Mouse (Mus musculus) lung, postnatal 0 days (tissue): Measurements from ENCODE around the gene Msh4. TPM values are rescaled to one million over a fixed set of nuclear protein-coding genes. Genes with fewer than 3 reads are reported as not detected.

Source experiments
- ATAC-seq: fragments of 200-750 bp; cut with Nextera tagmentation; 2 replicates; pipeline ENCODE4 v1.8.0; 2017; ENCODE audit warnings: moderate library complexity
- DNase-seq: peaks from one replicate; pipeline ENCODE4 v3.0.0-alpha.2; 2016; ENCODE audit warnings: low spot score
- H3K27ac ChIP-seq: fragments of 300-500 bp; sonication (generic); 2 replicates; pipeline ENCODE4 v1.5.1; 2014; ENCODE audit warnings: antibody characterized with exemption, mild to moderate bottlenecking, low read length, mixed read lengths
- H3K27me3 ChIP-seq: fragments of 300-500 bp; sonication (generic); replicated peaks from 2 replicates; pipeline ENCODE4 v1.6.1; 2014; ENCODE audit warnings: low read length, mixed read lengths; ENCODE audit not compliant: insufficient read depth
- H3K36me3 ChIP-seq: fragments of 300-500 bp; sonication (generic); 2 replicates; pipeline ENCODE4 v1.6.1; 2014; ENCODE audit warnings: low read length, mixed read lengths; ENCODE audit not compliant: insufficient read depth
- H3K4me1 ChIP-seq: fragments of 300-500 bp; sonication (generic); 2 replicates; pipeline ENCODE4 v1.6.1; 2014; ENCODE audit warnings: antibody characterized with exemption, low read depth, low read length, mixed read lengths; ENCODE audit not compliant: insufficient read depth
- H3K4me2 ChIP-seq: fragments of 300-500 bp; sonication (generic); replicated peaks from 2 replicates; pipeline ENCODE4 v1.6.1; 2014; ENCODE audit warnings: low read depth, mild to moderate bottlenecking, low read length, moderate library complexity, mixed read lengths
- H3K4me3 ChIP-seq: fragments of 300-500 bp; sonication (generic); 2 replicates; pipeline ENCODE4 v1.5.1; 2014; ENCODE audit warnings: low read depth, low read length
- H3K9ac ChIP-seq: fragments of 300-500 bp; sonication (generic); replicated peaks from 2 replicates; pipeline ENCODE4 v1.6.1; 2014; ENCODE audit warnings: low read depth, mild to moderate bottlenecking
- H3K9me3 ChIP-seq: fragments of 300-500 bp; sonication (generic); 2 replicates; pipeline ENCODE4 v1.6.1; 2016; ENCODE audit warnings: low read length, mixed read lengths
- CTCF ChIP-seq: IDR thresholded peaks from 2 replicates; pipeline ENCODE4 v1.5.1; 2016; ENCODE audit warnings: antibody characterized with exemption, mild to moderate bottlenecking
- EP300 ChIP-seq: IDR thresholded peaks from 2 replicates; pipeline ENCODE4 v1.6.1; 2016; ENCODE audit warnings: antibody characterized with exemption, mild to moderate bottlenecking, control low read depth
- WGBS: fragments of 180-500 bp; shearing (Covaris S2); extraction: QIAGEN DNeasy Blood & Tissue Kit; methylation state at CpG from one replicate; pipeline ENCODE4 v1.1.7; 2014; 5-methylcytosine and 5-hydroxymethylcytosine counted together
- polyA plus RNA-seq: library from polyadenylated mRNA; unstranded; fragments of >200 nt; fragmentation: Nextera tagmentation; extraction: Ambion mirVana; gene quantifications from 2 replicates; pipeline ENCODE4 v1.2.1, GENCODE M21; 2015

Gene Msh4
- polyA plus RNA-seq, 1 experiment from 2014 or later = 0.08 TPM

GRCm38 (mm10) chr3:153847207-153847733 is 58.7 kb downstream of the Msh4 start:
- no peak for DNase-seq
- H3K27ac ChIP-seq = no peak overlapping the region
- H3K9ac ChIP-seq = no peak overlapping the region
- no peak overlapping the region for H3K4me2 ChIP-seq
- no peak overlapping the region for H3K4me3 ChIP-seq
- no peaks in the 10 kb centered on the region for H3K9me3 ChIP-seq
- 68% methylated on average over 7 of the region's 7 CpGs for WGBS
- H3K27me3 ChIP-seq = no peaks in the 10 kb centered on the region
- H3K4me1 ChIP-seq = no peaks in the 10 kb centered on the region
- no peak for ATAC-seq
- H3K36me3 ChIP-seq = no peaks in the 10 kb centered on the region
- TF ChIP-seq EP300 (no peak), CTCF (no peak)

GRCm38 (mm10) chr3:153846109-153846508 is 59.8 kb downstream of the Msh4 start:
- H3K27me3 ChIP-seq = no peaks in the 10 kb centered on the region
- H3K9me3 ChIP-seq = no peaks in the 10 kb centered on the region
- no peak overlapping the region for H3K9ac ChIP-seq
- no peaks in the 10 kb centered on the region for H3K4me1 ChIP-seq
- TF ChIP-seq EP300 = no peak
- no peak for TF ChIP-seq CTCF
- H3K4me2 ChIP-seq = no peak overlapping the region
- DNase-seq = no peak
- no peak overlapping the region for H3K27ac ChIP-seq
- no peak for ATAC-seq
- H3K36me3 ChIP-seq = no peaks in the 10 kb centered on the region
- 90% methylated on average over 4 of the region's 4 CpGs for WGBS
- H3K4me3 ChIP-seq = no peak overlapping the region

- WGBS = 79% methylated on average over 2 of the region's 2 CpGs
- Histone ChIP-seq H3K27ac (no peak overlapping the region), H3K9ac (no peak overlapping the region), H3K4me2 (no peak overlapping the region), H3K4me1 (no peaks in the 10 kb centered on the region), H3K36me3 (no peaks in the 10 kb centered on the region), H3K4me3 (no peak overlapping the region), H3K27me3 (no peaks in the 10 kb centered on the region), H3K9me3 (no peaks in the 10 kb centered on the region)
- ATAC-seq (no peak), DNase-seq (no peak)
- TF ChIP-seq EP300 (no peak), CTCF (no peak)
Observed at GRCm38 (mm10) chr3:153845500-153845899, 60.4 kb downstream of the Msh4 start.

GRCm38 (mm10) chr3:153844757-153845156 is 61.2 kb downstream of the Msh4 start:
- WGBS = 69% methylated on average over 9 of the region's 9 CpGs
- Histone ChIP-seq H3K9ac (no peak overlapping the region), H3K4me2 (no peak overlapping the region), H3K4me1 (no peaks in the 10 kb centered on the region), H3K9me3 (no peaks in the 10 kb centered on the region), H3K36me3 (no peaks in the 10 kb centered on the region), H3K27ac (no peak overlapping the region), H3K4me3 (no peak overlapping the region), H3K27me3 (no peaks in the 10 kb centered on the region)
- ATAC-seq = peak; percentile 76
- TF ChIP-seq EP300 (no peak), CTCF (no peak)
- peak; percentile 66 for DNase-seq

GRCm38 (mm10) chr3:153844030-153844429 is 61.9 kb downstream of the Msh4 start, which contains the start of gene Asb17:
Asb17 (plus strand) TSS chr3:153844209.
- WGBS = 84% methylated on average over 10 of the region's 10 CpGs
- Histone ChIP-seq H3K4me2 (no peak within 1 kb of the TSS), H3K4me3 (no peak within 1 kb of the TSS), H3K4me1 (no peaks in the 10 kb centered on the region), H3K9ac (no peak within 1 kb of the TSS), H3K36me3 (no peaks in the 10 kb centered on the region), H3K27me3 (no peaks in the 10 kb centered on the region), H3K9me3 (no peaks in the 10 kb centered on the region), H3K27ac (no peak within 1 kb of the TSS)
- DNase-seq (no peak), ATAC-seq (no peak)
- no peak for TF ChIP-seq EP300
- no peak for TF ChIP-seq CTCF

- Histone ChIP-seq H3K27me3 (no peaks in the 10 kb centered on the region), H3K4me3 (no peak overlapping the region), H3K27ac (no peak overlapping the region), H3K4me2 (no peak overlapping the region), H3K9ac (no peak overlapping the region), H3K4me1 (no peaks in the 10 kb centered on the region), H3K36me3 (no peaks in the 10 kb centered on the region), H3K9me3 (no peaks in the 10 kb centered on the region)
- no peak for TF ChIP-seq CTCF
- no peak for TF ChIP-seq EP300
- 47% methylated on average over 4 of the region's 4 CpGs for WGBS
- ATAC-seq (no peak), DNase-seq (no peak)
Observed at GRCm38 (mm10) chr3:153837593-153837992, 68.3 kb downstream of the Msh4 start.

- Histone ChIP-seq H3K27me3 (no peaks in the 10 kb centered on the region), H3K9me3 (no peaks in the 10 kb centered on the region), H3K4me2 (no peak overlapping the region), H3K36me3 (no peaks in the 10 kb centered on the region), H3K9ac (no peak overlapping the region), H3K4me1 (no peaks in the 10 kb centered on the region), H3K27ac (no peak overlapping the region), H3K4me3 (no peak overlapping the region)
- TF ChIP-seq CTCF = no peak
- TF ChIP-seq EP300 = no peak
- DNase-seq (no peak), ATAC-seq (no peak)
- 76% methylated on average over 3 of the region's 3 CpGs for WGBS
Observed at GRCm38 (mm10) chr3:153836316-153836715, 69.6 kb downstream of the Msh4 start.
